Comparison of ENCODE assay signal across 9 mouse cellular contexts in the genomic region with DNA sequence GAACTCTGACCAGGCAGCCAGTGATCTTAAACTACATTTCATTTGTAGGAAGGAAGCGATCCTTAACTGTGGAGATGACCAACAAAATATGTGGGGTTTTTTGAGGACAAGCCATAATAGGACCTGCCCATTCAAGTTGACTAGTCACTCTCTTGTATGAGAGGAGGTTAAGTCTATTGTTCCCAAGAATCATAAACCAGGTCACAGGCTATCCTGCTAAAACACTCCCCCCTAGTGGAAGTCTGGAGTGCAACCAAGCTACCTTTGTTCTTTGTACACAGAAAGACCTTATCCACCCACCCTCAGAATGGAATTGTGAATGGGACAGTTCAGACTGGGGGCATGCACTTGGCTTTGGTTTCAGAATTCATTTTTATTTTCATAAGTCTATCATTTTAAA. TPM values are rescaled to one million over a fixed set of nuclear protein-coding genes. Genes with fewer than 3 reads are reported as not detected.
DNase-seq lines count a peak whose midpoint lies in the region; ATAC-seq and TF ChIP-seq lines count a peak whose summit lies in the region.
"Had no signal": no experiment of that assay in that cellular context is flagged by ENCODE, and none has a peak within 500 bp of the region (broad histone marks: within the 10 kb centered on the region; RNA-seq: fewer than 3 reads in every experiment).

No protein-coding gene starts in this region.

- H3K27me3 ChIP-seq in midbrain, embryonic 15.5 days (replicated peaks) = no peaks in the 10 kb centered on the region
- H3K27me3 ChIP-seq: liver, embryonic 13.5 days had no signal

- intact Hi-C loops in heart, postnatal 36 days (cut with DNase I) = loop anchor here (2.0 to 5.0 kb wide), 4 partner anchors 402 to 510 kb away; no protein-coding TSS in a partner anchor

- H3K4me1 ChIP-seq in cortical plate, adult 2 months (ENCODE audit: control insufficient read depth, insufficient read depth, low read length) = no peaks in the 10 kb centered on the region
- no peaks in the 10 kb centered on the region for H3K4me1 ChIP-seq in midbrain, embryonic 15.5 days

- WGBS in large intestine, adult 2 months = 23% methylated on average over 1 of the region's 1 CpGs
- 62% methylated on average over 1 of the region's 1 CpGs for WGBS in midbrain, embryonic 15.5 days

- peak; percentile 52 to 53 for DNase-seq in heart, adult 9 months (ENCODE audit: low spot score in 2 of 2)
- no peak for DNase-seq in heart, postnatal 36 days
- peak; percentile 42 for DNase-seq in large intestine, adult 2 months (ENCODE audit: low read depth, low spot score)
- no peak for DNase-seq in urinary bladder, postnatal 10 days (ENCODE audit: low spot score)
- DNase-seq: liver, embryonic 13.5 days had no signal

- TF ChIP-seq CTCF in cortical plate, adult 2 months (IDR thresholded peaks at IDR 0.05; ENCODE audit: extremely low read depth, insufficient read depth, low read length) = peak; percentile 43; the same call in 1 of the 2 replicates

- H3K4me2 ChIP-seq in midbrain, embryonic 15.5 days = no peak overlapping the region
- H3K4me2 ChIP-seq: liver, embryonic 13.5 days had no signal

- no peaks in the 10 kb centered on the region for H3K36me3 ChIP-seq in midbrain, embryonic 15.5 days (replicated peaks)

- H3K9me3 ChIP-seq in midbrain, embryonic 15.5 days = no peaks in the 10 kb centered on the region
- H3K9me3 ChIP-seq: liver, embryonic 13.5 days had no signal

- TF ChIP-seq POLR2A in cortical plate, adult 2 months (IDR thresholded peaks at IDR 0.05; ENCODE audit: extremely low read depth, insufficient read depth, low read length) = no peak

- H3K9ac ChIP-seq in midbrain, embryonic 15.5 days = no peak overlapping the region
- H3K9ac ChIP-seq: liver, embryonic 13.5 days had no signal

- no peak overlapping the region for H3K4me3 ChIP-seq in cortical plate, adult 2 months (ENCODE audit: insufficient read depth, low read length)
- no peak overlapping the region for H3K4me3 ChIP-seq in midbrain, embryonic 15.5 days
- H3K4me3 ChIP-seq: liver, embryonic 13.5 days had no signal

- H3K27ac ChIP-seq in cortical plate, adult 2 months (ENCODE audit: insufficient read depth, low read length) = no peak overlapping the region
- H3K27ac ChIP-seq in midbrain, embryonic 15.5 days = no peak overlapping the region
- H3K27ac ChIP-seq: liver, embryonic 13.5 days had no signal

- ATAC-seq in CD4-positive, CD25-positive, alpha-beta regulatory T cell, adult 4 months = peak; percentile 49
- ATAC-seq in midbrain, embryonic 15.5 days (replicated peaks) = no peak; the same call in 1 of the 2 replicates
- ATAC-seq in megakaryocyte, adult 5-6 weeks (ENCODE audit: poor library complexity, severe bottlenecking) = no peak

RNA-seq across cellular contexts. Expression of gene Ssr1, which starts 49.7 kb away (rescaled TPM):
- total RNA-seq in heart, postnatal 36 days (2021) = 10 to 100 TPM; 40.1 to 46.0 TPM
- 100 to 1,000 TPM; 103 to 115 TPM for polyA plus RNA-seq in CD4-positive, CD25-positive, alpha-beta regulatory T cell, adult 4 months (2017; shearing (Covaris generic))
- polyA plus RNA-seq in cortical plate, adult 2 months (2012; rRNA removed) = 28.0 and 28.2 TPM in 2 replicates
- 11.2 TPM in 2 replicates for polyA plus RNA-seq in large intestine, adult 2 months (2012; rRNA removed)
- 55.1 and 57.9 TPM in 2 replicates for polyA plus RNA-seq in midbrain, embryonic 15.5 days (2015; fragmentation: Nextera tagmentation; extraction: Ambion mirVana)
- 96.5 and 104 TPM in 2 replicates for total RNA-seq in megakaryocyte, adult 5-6 weeks (2015)
- total RNA-seq in megakaryocyte, adult 5-6 weeks (2017) = 126 and 148 TPM in 2 replicates

Comparison
In these comparisons a context has a peak if more than half of its experiments do, and no peak if none do; other contexts are left out.
1. DNase-seq: peak in heart, adult 9 months (2 of 2) and large intestine, adult 2 months (single experiment); none in heart, postnatal 36 days (0 of 2) and urinary bladder, postnatal 10 days (single experiment).